Mouse (Mus musculus) CH12.LX (cell line): ENCODE results near the gene Gm44790. TPM values are rescaled to one million over a fixed set of nuclear protein-coding genes. Genes with fewer than 3 reads are reported as not detected.

Source experiments
- DNase-seq: peaks from one replicate; pipeline ENCODE4 v3.0.0-alpha.2; 2013; ENCODE audit errors: extremely low read depth
- H3K27ac ChIP-seq: 2 replicates; pipeline ENCODE4 v1.5.1; 2012; ENCODE audit warnings: low read depth, mild to moderate bottlenecking, control low read depth, moderate library complexity; ENCODE audit not compliant: insufficient read depth
- H3K27me3 ChIP-seq: replicated peaks from 2 replicates; pipeline ENCODE3; 2012; ENCODE audit warnings: inconsistent platforms
- H3K36me3 ChIP-seq, 2 experiments: replicated peaks in 1 of 2; 2 replicates each; pipeline versions ENCODE3 to v1.6.1; 2012; ENCODE audit warnings: inconsistent platforms in 1 of 2, low read length in 1 of 2, mild to moderate bottlenecking in 1 of 2, mixed read lengths in 1 of 2, moderate library complexity in 1 of 2; ENCODE audit not compliant: control insufficient read depth in 1 of 2, insufficient read depth in 1 of 2
- H3K4me1 ChIP-seq, 2 experiments: 2 replicates each; pipeline ENCODE4 v1.6.1; 2012; ENCODE audit warnings: inconsistent platforms in 1 of 2, moderate library complexity in 1 of 2; ENCODE audit not compliant: insufficient read depth in 2 of 2, control insufficient read depth in 1 of 2
- H3K4me2 ChIP-seq: 2 replicates; pipeline ENCODE4 v1.6.1; 2012; ENCODE audit warnings: low read depth, mild to moderate bottlenecking, control low read depth; ENCODE audit not compliant: poor library complexity, insufficient read depth, severe bottlenecking
- H3K4me3 ChIP-seq, 3 experiments: fragments of 150-350 bp in 1 of 3; sonication (generic) in 1 of 3; replicated peaks in 1 of 3; 2 replicates each; pipeline versions ENCODE3 to v1.5.1; 2011 to 2012; ENCODE audit warnings: low read depth in 2 of 3, low read length in 2 of 3, mild to moderate bottlenecking in 2 of 3, moderate library complexity in 2 of 3, control low read depth in 1 of 3, improper control_type of control experiment in 1 of 3, inconsistent platforms in 1 of 3, mixed read lengths in 1 of 3; ENCODE audit not compliant: poor library complexity in 1 of 3
- H3K79me2 ChIP-seq: replicated peaks from 2 replicates; pipeline ENCODE4 v1.6.1; 2012; ENCODE audit warnings: mild to moderate bottlenecking, moderate library complexity; ENCODE audit not compliant: control insufficient read depth, poor library complexity, insufficient read depth, severe bottlenecking; ENCODE audit errors: extremely low read depth
- H3K9ac ChIP-seq: 2 replicates; pipeline ENCODE4 v1.6.1; 2012; ENCODE audit warnings: low read depth, mild to moderate bottlenecking, control low read depth, moderate library complexity; ENCODE audit not compliant: insufficient read depth
- H3K9me3 ChIP-seq: replicated peaks from 2 replicates; pipeline ENCODE3; 2012; ENCODE audit warnings: low read length, inconsistent platforms, mixed read lengths
- BHLHE40 ChIP-seq: IDR thresholded peaks from 2 replicates; pipeline ENCODE4 v1.6.1; 2011; ENCODE audit warnings: mild to moderate bottlenecking, low read depth, low read length, improper control_type of control experiment
- CHD1 ChIP-seq: IDR thresholded peaks from 2 replicates; pipeline ENCODE4 v1.6.1; 2012; ENCODE audit warnings: low read depth, low read length, improper control_type of control experiment, inconsistent platforms
- CTCF ChIP-seq, 2 experiments: IDR thresholded peaks in 1 of 2; conservative IDR thresholded peaks in 1 of 2; 2 replicates each; pipeline ENCODE4 v1.5.1; 2011 to 2012; ENCODE audit warnings: low read depth in 2 of 2, low read length in 2 of 2, improper control_type of control experiment in 1 of 2, inconsistent platforms in 1 of 2, mild to moderate bottlenecking in 1 of 2, moderate library complexity in 1 of 2
- E2F4 ChIP-seq: IDR thresholded peaks from 2 replicates; pipeline ENCODE4 v1.6.1; 2011; ENCODE audit warnings: low read depth, low read length, improper control_type of control experiment; ENCODE audit not compliant: insufficient replicate concordance
- ELF1 ChIP-seq: IDR thresholded peaks from 2 replicates; pipeline ENCODE4 v1.6.1; 2014; ENCODE audit warnings: low read depth, mild to moderate bottlenecking, inconsistent platforms, low read length, improper control_type of control experiment
- ETS1 ChIP-seq: conservative IDR thresholded peaks from 2 replicates; pipeline ENCODE4 v1.6.1; 2012; ENCODE audit warnings: low read depth, mild to moderate bottlenecking, inconsistent platforms, low read length, improper control_type of control experiment, moderate library complexity
- GABPA ChIP-seq: IDR thresholded peaks from 2 replicates; pipeline ENCODE4 v1.6.1; 2012; ENCODE audit warnings: low read depth, low read length, improper control_type of control experiment, inconsistent platforms; ENCODE audit not compliant: insufficient replicate concordance
- HCFC1 ChIP-seq: IDR thresholded peaks from 2 replicates; pipeline ENCODE4 v1.6.1; 2012; ENCODE audit warnings: low read depth, mild to moderate bottlenecking, inconsistent platforms, low read length, improper control_type of control experiment
- JUN ChIP-seq: IDR thresholded peaks from 2 replicates; pipeline ENCODE4 v1.6.1; 2011; ENCODE audit warnings: low read depth, mild to moderate bottlenecking, low read length, improper control_type of control experiment, moderate library complexity; ENCODE audit not compliant: insufficient read depth
- MEF2A ChIP-seq: IDR thresholded peaks from 2 replicates; pipeline ENCODE4 v1.6.1; 2014; ENCODE audit warnings: low read depth, mild to moderate bottlenecking, inconsistent platforms, low read length, improper control_type of control experiment, borderline replicate concordance
- MYC ChIP-seq: IDR thresholded peaks from 2 replicates; pipeline ENCODE4 v1.6.1; 2011; ENCODE audit warnings: low read depth, mild to moderate bottlenecking, improper control_type of control experiment, low read length
- NRF1 ChIP-seq: IDR thresholded peaks from 2 replicates; pipeline ENCODE4 v1.6.1; 2014; ENCODE audit warnings: low read depth, mild to moderate bottlenecking, inconsistent platforms, low read length, improper control_type of control experiment, moderate library complexity
- POLR2A ChIP-seq: IDR thresholded peaks from 2 replicates; pipeline ENCODE4 v1.6.1; 2011; ENCODE audit warnings: low read depth, mild to moderate bottlenecking, improper control_type of control experiment, low read length
- POLR2AphosphoS2 ChIP-seq: IDR thresholded peaks from 2 replicates; pipeline ENCODE4 v1.6.1; 2011; ENCODE audit warnings: low read depth, low read length, improper control_type of control experiment
- RAD21 ChIP-seq: IDR thresholded peaks from 2 replicates; pipeline ENCODE4 v1.6.1; 2011; ENCODE audit warnings: low read depth, mild to moderate bottlenecking, low read length, improper control_type of control experiment, moderate library complexity
- RCOR1 ChIP-seq: conservative IDR thresholded peaks from 2 replicates; pipeline ENCODE4 v1.6.1; 2012; ENCODE audit warnings: low read depth, mild to moderate bottlenecking, inconsistent platforms, low read length, improper control_type of control experiment
- SIN3A ChIP-seq: IDR thresholded peaks from 2 replicates; pipeline ENCODE4 v1.6.1; 2012; ENCODE audit warnings: low read length, improper control_type of control experiment, inconsistent platforms
- SMC3 ChIP-seq: IDR thresholded peaks from 2 replicates; pipeline ENCODE4 v1.6.1; 2011; ENCODE audit warnings: low read depth, low read length, improper control_type of control experiment
- TBP ChIP-seq: conservative IDR thresholded peaks from 2 replicates; pipeline ENCODE4 v1.6.1; 2011; ENCODE audit warnings: low read depth, low read length, improper control_type of control experiment
- UBTF ChIP-seq: IDR thresholded peaks from 2 replicates; pipeline ENCODE4 v1.6.1; 2012; ENCODE audit warnings: low read depth, mild to moderate bottlenecking, inconsistent platforms, low read length, improper control_type of control experiment, moderate library complexity
- ZKSCAN1 ChIP-seq: IDR thresholded peaks from 2 replicates; pipeline ENCODE4 v1.6.1; 2012; ENCODE audit warnings: low read depth, inconsistent platforms, low read length, improper control_type of control experiment, borderline replicate concordance
- ZMIZ1 ChIP-seq: IDR thresholded peaks from 2 replicates; pipeline ENCODE4 v1.6.1; 2012; ENCODE audit warnings: low read depth, mild to moderate bottlenecking, inconsistent platforms, low read length, improper control_type of control experiment
- ZNF384 ChIP-seq: IDR thresholded peaks from 2 replicates; pipeline ENCODE4 v1.6.1; 2012; ENCODE audit warnings: low read depth, low read length, improper control_type of control experiment, inconsistent platforms
- dilution Hi-C: fragments of 300-500 bp; cut with MboI; formaldehyde crosslinking; loops from 2 replicates; pipeline ENCODE4 v1.14.3; 2020; ENCODE audit warnings: low sequenced_read_pairs; ENCODE audit not compliant: extremely low pct_unique_long_range_greater_than_20kb, extremely low pct_ligation_motif_present
- in situ Hi-C: fragments of 300-500 bp; cut with MboI; formaldehyde crosslinking; loops from 3 replicates; pipeline ENCODE4 v1.14.3; 2019; ENCODE audit warnings: low sequenced_read_pairs, low pct_ligation_motif_present, low pct_unique_long_range_greater_than_20kb, mixed read lengths
- polyA plus RNA-seq: library from polyadenylated mRNA; unstranded; fragments of >175 nt; gene quantifications from 2 replicates; pipeline ENCODE4 v1.2.1, GENCODE M21; 2012; ENCODE audit warnings: low read depth; ENCODE audit not compliant: insufficient read length
- total RNA-seq, 2 experiments: library from RNA; depleted of rRNA; stranded (reverse); fragments of 300-350 nt in 1 of 2; fragments of >200 nt in 1 of 2; gene quantifications; 2 replicates each; pipeline ENCODE4 v1.2.3; 2012 to 2014

Gm44790 gene
- total and polyA plus RNA-seq, 3 experiments, result not detected

DNA sequence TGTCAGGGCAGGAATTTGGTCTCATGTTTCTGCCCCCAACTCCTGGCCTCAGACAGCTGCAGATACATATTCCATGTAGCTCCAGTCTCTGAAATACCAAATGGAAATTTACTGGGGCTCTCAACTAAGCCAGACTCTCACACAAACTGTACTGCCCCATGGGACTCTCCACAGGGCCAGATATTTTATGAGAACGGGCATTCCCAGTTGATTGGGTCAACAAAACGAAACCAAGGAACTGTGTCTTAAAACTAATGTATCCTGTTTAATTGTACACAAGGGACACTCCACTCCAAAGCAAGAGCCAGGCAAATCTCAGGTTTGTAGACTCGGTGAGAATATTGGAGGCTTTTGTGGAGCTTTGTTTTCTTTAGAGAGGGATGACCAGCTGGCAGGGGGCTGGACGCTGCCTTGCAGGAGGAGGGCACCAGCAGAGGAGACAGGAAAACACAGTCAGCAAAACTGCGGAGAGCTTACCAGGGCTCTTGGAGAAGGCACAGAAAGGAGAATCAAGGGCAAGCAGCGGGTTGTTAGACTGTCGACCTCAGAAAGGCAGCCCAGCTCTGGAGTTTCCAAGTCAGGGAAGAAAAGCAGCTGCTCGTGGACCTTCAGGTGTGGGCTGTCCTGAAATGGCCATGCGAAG lies 53.9 kb downstream of the Gm44790 start:
- dilution Hi-C loops (no loop called here), in situ Hi-C loops (no loop called here)
- H3K9me3 ChIP-seq, result no peaks in the 10 kb centered on the region
- H3K4me1 ChIP-seq, result peaks cover 2 to 7% of the 10 kb centered on the region in 2 experiments; a peak in 2 of 4 replicates
- peaks cover 0 to 11% of the 10 kb centered on the region in 2 experiments for H3K36me3 ChIP-seq
- DNase-seq, result no peak
- no peak overlapping the region for H3K4me3 ChIP-seq
- H3K79me2 ChIP-seq, result no peaks in the 10 kb centered on the region
- no peak overlapping the region for H3K27ac ChIP-seq
- no peak overlapping the region for H3K4me2 ChIP-seq
- H3K27me3 ChIP-seq, result no peaks in the 10 kb centered on the region
- H3K9ac ChIP-seq, result no peak overlapping the region
- TF ChIP-seq NRF1 (no peak), RCOR1 (no peak), SMC3 (no peak), ELF1 (no peak), CTCF (conservative IDR thresholded peaks at IDR 0.05 in 1 of 2, IDR thresholded peaks at IDR 0.05 in 1 of 2; ENCODE audit: low read depth in 2 of 2, low read length in 2 of 2) (no peak), ETS1 (no peak), RAD21 (no peak), E2F4 (no peak), SIN3A (no peak), UBTF (no peak), POLR2A (no peak), ZNF384 (no peak), CHD1 (no peak), JUN (no peak), BHLHE40 (no peak), GABPA (no peak), MYC (no peak), TBP (no peak), HCFC1 (no peak)

DNA sequence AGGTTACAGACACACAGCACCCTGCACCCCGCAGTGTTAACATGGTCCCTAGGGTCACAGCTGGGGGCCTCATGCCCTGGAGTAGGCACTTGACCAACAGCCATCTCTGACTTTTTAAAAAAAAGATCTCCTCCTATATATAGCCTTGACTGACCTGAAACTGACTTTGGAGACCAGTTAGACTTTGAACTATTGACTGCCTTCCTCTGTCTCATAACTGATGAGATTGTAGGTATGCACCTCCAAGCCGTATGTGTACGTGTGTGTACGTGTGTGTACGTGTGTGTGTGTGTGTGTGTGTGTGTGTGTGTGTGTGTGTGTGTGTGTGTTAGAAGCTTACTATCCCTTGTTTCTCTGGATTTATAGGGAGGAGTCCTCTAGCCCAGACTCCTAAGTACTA lies 55.4 kb downstream of the Gm44790 start:
- H3K27me3 ChIP-seq, result no peaks in the 10 kb centered on the region
- dilution Hi-C loops (no loop called here), in situ Hi-C loops (no loop called here)
- H3K9me3 ChIP-seq, result no peaks in the 10 kb centered on the region
- peaks cover 0 to 4% of the 10 kb centered on the region in 2 experiments for H3K36me3 ChIP-seq
- no peak overlapping the region for H3K9ac ChIP-seq
- H3K4me2 ChIP-seq, result no peak overlapping the region
- H3K27ac ChIP-seq, result no peak overlapping the region
- no peak for DNase-seq
- TF ChIP-seq RAD21 (no peak), ZMIZ1 (no peak), POLR2AphosphoS2 (no peak), ZKSCAN1 (no peak), MEF2A (no peak), SIN3A (no peak), RCOR1 (no peak), SMC3 (no peak), POLR2A (no peak), GABPA (no peak), MYC (no peak), ETS1 (no peak), UBTF (no peak), TBP (no peak)
- H3K79me2 ChIP-seq, result no peaks in the 10 kb centered on the region
- peaks cover 2 to 15% of the 10 kb centered on the region in 2 experiments; a peak in 3 of 4 replicates for H3K4me1 ChIP-seq
- no peak overlapping the region for H3K4me3 ChIP-seq
